Mouse (Mus musculus) liver, embryonic 14.5 days (tissue): Measurements from ENCODE around the gene Lhb.

Experiments used
- CTCF ChIP-seq: IDR thresholded peaks from 2 replicates; pipeline ENCODE4 v1.5.1; 2016; ENCODE audit warnings: antibody characterized with exemption, low read depth, control low read depth
- EP300 ChIP-seq: IDR thresholded peaks from 2 replicates; pipeline ENCODE4 v1.6.1; 2016; ENCODE audit warnings: antibody characterized with exemption, low read depth

- TF ChIP-seq CTCF (peak; percentile 47), EP300 (no peak)
Measured at GRCm38 (mm10) chr7:45465549-45465948, 44.9 kb downstream of the Lhb start.
